Mouse (Mus musculus) olfactory bulb, adult 2 months (tissue): Measurements from ENCODE around the gene Il12b. TPM values are rescaled to one million over a fixed set of nuclear protein-coding genes. Genes with fewer than 3 reads are reported as not detected.

ENCODE experiments used
- H3K27ac ChIP-seq: fragments of 200-500 bp; 2 replicates; pipeline ENCODE4 v1.5.1; 2012; ENCODE audit warnings: low read depth, low read length; ENCODE audit not compliant: insufficient read depth
- H3K4me1 ChIP-seq: fragments of 200-500 bp; 2 replicates; pipeline ENCODE4 v1.6.1; 2012; ENCODE audit warnings: low read length; ENCODE audit not compliant: control insufficient read depth, insufficient read depth
- H3K4me3 ChIP-seq: fragments of 200-500 bp; 2 replicates; pipeline ENCODE4 v1.5.1; 2012; ENCODE audit warnings: mild to moderate bottlenecking, low read depth, low read length, moderate library complexity; ENCODE audit not compliant: insufficient read depth
- CTCF ChIP-seq: fragments of 200-500 bp; IDR thresholded peaks from 2 replicates; pipeline ENCODE4 v1.5.1; 2012; ENCODE audit warnings: low read depth, mild to moderate bottlenecking, low read length, moderate library complexity; ENCODE audit not compliant: insufficient read depth
- POLR2A ChIP-seq: fragments of 200-500 bp; IDR thresholded peaks from 2 replicates; pipeline ENCODE4 v1.6.1; 2012; ENCODE audit warnings: mild to moderate bottlenecking, low read depth, low read length, moderate library complexity; ENCODE audit not compliant: insufficient read depth
- WGBS: fragments of 180-500 bp; shearing (Covaris S2); methylation state at CpG from one replicate; pipeline ENCODE4 v1.1.7; 2018; 5-methylcytosine and 5-hydroxymethylcytosine counted together
- polyA plus RNA-seq: library from polyadenylated mRNA; stranded (reverse); fragments of >200 nt; gene quantifications from 2 replicates; pipeline ENCODE4 v1.2.4, GENCODE M21; 2012; ENCODE audit warnings: low replicate concordance; ENCODE audit not compliant: missing spikeins, insufficient read depth, insufficient read length

Il12b gene
- polyA plus RNA-seq, 1 experiment: not detected

DNA sequence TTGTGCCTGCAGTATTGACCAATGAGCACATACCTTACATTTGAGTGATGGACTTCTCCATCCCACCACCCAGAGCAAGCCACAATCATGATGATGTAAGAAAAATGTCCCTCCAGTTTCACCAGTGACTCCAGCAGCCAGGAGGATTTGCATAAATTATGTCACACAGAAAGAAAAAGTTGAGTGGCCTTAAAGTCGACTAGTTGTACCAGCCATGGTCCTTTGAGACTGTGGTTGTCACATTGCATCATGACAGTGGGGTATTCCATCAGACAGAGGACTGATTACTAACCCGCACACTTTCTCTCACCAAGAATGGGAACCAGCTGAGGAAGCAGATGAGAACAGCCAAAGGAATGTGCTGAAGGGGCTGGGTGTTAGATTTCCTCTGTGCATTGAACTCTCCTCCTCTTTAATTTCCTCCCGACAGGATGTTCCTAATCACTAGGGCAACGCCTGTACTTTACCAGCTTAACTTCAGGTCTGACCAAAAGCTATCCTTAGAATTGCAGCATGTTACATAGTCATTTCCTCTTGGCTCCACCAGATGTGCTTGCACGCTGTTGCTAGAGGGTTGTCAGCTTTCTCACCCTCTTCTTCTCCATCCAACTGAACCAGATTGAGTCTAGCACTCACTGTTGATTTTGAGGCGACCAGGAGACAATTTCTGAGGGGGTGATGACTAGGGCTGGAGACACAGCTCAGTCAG is 9.7 kb upstream of the Il12b start:
- Histone ChIP-seq H3K4me3 (no peak overlapping the region), H3K27ac (no peak overlapping the region), H3K4me1 (no peaks in the 10 kb centered on the region)
- no peak for TF ChIP-seq CTCF
- no peak for TF ChIP-seq POLR2A
- 40% methylated on average over 6 of the region's 6 CpGs for WGBS

DNA sequence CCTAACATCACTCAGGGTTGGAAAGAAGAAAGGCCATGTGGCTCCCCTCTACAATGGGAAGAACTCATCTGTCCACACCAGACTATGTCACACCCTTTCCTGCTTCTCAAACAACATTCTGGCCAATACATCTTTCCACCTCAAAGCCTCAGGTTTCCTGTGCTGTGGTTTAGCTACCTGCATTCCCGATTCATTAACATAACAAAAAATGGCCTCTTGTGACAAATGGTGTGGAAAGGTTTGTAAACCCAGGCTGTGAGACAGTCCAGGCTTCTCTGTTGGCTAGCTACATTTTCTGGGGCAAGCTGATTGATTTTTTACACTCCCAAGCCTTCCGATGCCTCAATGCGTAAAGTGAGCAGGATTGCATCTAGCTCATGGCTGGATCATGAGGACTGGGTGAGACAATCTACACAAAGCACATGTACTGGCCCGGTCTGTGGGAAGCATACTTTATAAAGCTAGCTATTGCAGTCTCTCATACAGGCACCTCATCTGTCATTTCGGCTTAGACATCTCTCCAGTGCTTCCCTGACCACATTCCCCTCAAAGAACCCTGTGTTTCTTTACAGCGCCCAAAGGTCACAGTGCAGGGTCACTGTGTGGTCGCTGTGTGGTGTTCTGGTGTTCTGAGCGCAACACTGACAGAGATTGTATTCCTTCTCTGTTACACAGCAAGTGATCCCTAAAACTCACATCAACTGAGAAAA is 6.6 kb upstream of the Il12b start:
- no peak overlapping the region for H3K27ac ChIP-seq
- WGBS: 90% methylated on average over 8 of the region's 8 CpGs

DNA sequence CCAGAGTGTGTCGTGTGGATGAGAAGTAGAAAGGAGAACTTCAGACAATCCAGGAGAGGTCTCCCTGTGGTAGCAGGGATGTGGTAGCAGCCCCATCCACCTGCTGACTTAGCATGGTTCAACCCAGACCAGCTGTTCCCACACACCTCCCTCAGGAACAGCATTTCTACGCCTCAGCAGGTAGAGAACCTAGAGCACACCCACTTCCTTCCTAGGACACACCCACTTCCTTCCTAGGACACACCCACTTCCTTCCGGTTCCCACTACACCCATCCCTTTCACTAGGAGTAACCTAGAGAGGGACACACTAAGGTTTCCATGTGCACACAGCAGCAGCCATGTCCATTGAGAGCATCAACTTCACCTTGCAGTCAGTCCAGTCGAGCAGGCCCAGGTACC is 4.5 kb upstream of the Il12b start:
- Histone ChIP-seq H3K27ac (no peak overlapping the region), H3K4me1 (peaks cover 4% of the 10 kb centered on the region; the same call in 1 of the 2 replicates), H3K4me3 (no peak overlapping the region)
- WGBS: 92% methylated on average over 4 of the region's 4 CpGs
- TF ChIP-seq CTCF (no peak), POLR2A (no peak)

More for the DNA sequence above, 6.6 kb upstream of the Il12b start:
- no peaks in the 10 kb centered on the region for H3K4me1 ChIP-seq
- no peak for TF ChIP-seq CTCF
- TF ChIP-seq POLR2A: no peak
- no peak overlapping the region for H3K4me3 ChIP-seq

DNA sequence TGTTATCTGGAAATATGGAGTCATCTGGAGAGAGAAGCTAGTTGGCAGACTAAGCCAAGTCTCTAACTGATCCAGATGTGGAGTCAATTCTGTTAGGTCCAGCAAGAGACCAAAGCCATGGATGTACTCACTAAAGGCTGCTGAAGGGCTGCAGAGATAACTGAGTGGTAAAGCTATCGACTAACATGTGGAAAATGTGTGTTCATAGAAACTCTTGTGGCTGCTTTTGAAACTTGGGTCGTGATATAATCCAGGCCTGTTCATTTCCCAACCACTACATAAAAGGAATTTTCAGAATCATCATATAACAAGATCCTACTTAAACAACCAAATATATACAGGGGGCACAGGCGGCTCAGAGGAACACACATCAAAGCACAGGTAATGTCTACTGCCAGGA is 2.3 kb upstream of the Il12b start:
- TF ChIP-seq CTCF (no peak), POLR2A (no peak)
- 95% methylated on average over 3 of the region's 3 CpGs for WGBS
- H3K4me1 ChIP-seq: peaks cover 4% of the 10 kb centered on the region; the same call in 1 of the 2 replicates
- H3K4me3 ChIP-seq: no peak overlapping the region
- H3K27ac ChIP-seq: no peak overlapping the region

DNA sequence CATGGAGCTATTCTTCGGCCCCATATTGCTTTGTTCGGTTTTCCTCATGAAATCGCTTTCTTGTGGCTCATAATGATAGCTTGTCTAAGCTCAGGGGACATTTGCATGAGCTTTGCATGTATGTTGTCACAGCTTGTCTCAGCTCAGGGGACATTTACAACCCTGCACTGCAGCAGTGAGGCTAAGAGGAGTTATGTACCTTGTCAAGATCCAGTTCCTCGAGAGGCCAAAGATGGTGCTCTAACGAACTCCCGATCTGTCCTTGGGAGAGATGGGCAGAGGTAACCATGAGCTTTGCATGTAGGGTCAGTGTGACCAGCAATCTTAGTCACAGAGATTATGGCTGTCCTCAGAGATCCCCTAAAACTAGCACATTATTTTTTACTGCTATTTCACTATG is 1.5 kb upstream of the Il12b start:
- WGBS: 80% methylated on average over 6 of the region's 6 CpGs
- Histone ChIP-seq H3K4me1 (peaks cover 4% of the 10 kb centered on the region; the same call in 1 of the 2 replicates), H3K4me3 (no peak overlapping the region), H3K27ac (no peak overlapping the region)
- no peak for TF ChIP-seq POLR2A
- no peak for TF ChIP-seq CTCF

DNA sequence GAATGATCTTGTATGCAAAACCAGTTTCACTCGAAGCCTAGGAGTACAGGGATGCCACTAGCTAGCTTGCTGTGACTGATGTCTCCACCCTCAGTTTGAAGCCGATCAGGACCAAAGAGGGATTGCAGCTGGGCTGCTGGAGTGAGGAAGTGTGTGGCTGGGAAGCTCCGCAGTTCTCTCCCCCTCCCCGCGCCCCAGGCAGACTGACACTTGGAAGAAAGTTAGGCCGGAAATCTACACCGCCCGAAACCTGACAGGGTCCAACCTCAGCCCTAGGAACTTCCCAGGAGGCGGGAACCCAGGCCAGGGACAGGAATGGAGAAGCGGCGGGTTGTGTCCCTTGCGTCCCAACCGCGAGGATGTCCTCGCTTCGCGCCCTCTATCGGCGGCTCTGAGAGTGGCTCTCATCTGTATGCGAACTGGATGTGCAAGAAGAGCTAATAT is 1.1 kb upstream of the Il12b start:
- TF ChIP-seq CTCF: peak; percentile 74
- no peak for TF ChIP-seq POLR2A
- Histone ChIP-seq H3K4me3 (peak overlapping the region; percentile 26), H3K27ac (no peak overlapping the region), H3K4me1 (peaks cover 4% of the 10 kb centered on the region; the same call in 1 of the 2 replicates)
- 2% methylated on average over 20 of the region's 20 CpGs for WGBS

DNA sequence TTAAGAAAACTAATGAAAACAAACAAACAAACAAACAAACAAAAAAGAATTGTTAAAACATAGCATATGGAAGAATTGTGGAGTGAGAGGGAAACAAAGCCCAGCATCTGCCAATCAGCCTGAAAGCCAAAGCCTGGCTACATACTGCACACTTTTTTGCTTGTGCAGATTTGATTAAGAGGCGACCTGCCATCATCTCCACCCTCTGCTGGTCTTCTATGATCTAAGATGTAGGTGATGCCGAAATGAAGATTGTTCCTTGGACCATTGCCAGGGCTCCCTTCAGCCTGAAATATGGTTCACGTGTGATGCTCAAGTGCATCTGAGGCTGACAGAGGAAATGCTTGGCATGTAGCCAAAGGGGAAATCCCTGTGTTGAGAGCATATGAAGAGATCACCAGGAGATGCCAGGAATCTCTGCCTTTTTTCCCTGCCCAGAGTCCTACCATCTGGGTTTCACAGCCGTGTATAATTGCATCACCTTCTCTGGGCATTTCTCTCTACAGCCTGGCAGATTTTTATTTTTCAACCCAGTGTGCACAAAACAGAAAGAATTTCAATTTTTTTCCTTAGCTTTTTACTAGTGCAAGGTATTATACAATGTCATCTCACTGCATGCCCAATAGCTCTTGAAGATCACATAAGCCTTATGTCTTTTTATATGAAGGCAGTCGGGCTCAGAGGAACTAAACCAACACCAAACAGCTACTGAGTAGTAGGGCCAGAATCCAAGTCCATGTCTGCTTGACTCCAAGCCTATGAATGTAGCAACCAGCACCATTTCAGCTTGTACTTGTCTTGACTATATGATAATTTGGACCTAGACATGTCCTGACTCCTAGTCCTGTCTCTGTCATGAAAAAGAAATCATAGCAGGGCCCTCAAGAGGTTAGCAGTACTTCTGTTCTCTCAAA is 2.0 kb downstream of the Il12b start:
- H3K4me1 ChIP-seq: peaks cover 4% of the 10 kb centered on the region; the same call in 1 of the 2 replicates
- WGBS: 68% methylated on average over 5 of the region's 5 CpGs
- TF ChIP-seq CTCF: no peak
- TF ChIP-seq POLR2A: no peak

DNA sequence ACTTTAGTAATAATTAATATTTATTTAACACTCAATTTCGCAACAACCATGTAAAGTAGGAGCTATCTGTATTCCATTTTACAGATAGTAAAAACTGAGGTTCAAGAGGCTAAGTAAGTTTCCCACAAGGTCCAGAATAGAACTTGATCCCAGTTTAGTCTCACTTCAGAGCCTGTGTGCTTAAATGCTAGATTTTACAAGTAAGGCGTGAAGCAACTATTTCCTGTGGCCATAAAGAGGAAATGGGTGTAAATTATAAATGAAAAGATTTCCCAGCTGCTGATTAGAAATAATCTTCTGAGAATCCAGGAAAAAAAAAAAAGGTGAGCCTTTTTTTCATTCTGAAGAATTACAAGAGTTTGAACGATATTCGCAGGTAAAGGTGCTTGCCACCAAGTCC is 5.2 kb downstream of the Il12b start:
- Histone ChIP-seq H3K4me3 (no peak overlapping the region), H3K27ac (no peak overlapping the region), H3K4me1 (no peaks in the 10 kb centered on the region)
- 87% methylated on average over 4 of the region's 4 CpGs for WGBS
- TF ChIP-seq CTCF (no peak), POLR2A (no peak)

More for the DNA sequence above, 2.0 kb downstream of the Il12b start:
- Histone ChIP-seq H3K27ac (no peak overlapping the region), H3K4me3 (no peak overlapping the region)

DNA sequence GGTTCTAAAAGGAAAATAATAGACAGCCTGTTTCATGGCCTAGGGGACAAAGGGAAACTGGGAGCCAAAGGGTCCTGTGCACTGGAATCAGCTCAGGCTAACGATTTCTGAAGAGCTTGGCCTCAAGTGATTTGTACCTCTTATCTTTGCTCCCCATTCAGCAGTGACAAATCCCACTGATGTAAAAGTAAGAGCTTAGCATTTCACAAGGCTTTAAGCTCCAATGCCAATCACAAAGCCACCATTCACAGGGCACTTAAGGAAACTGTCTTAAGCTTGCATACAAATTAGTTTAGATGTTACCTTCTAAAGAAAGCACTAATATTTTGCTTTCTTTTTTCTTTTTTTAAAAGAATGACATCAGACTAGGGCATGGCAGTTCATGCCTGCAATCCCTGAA is 6.1 kb downstream of the Il12b start:
- WGBS: 50% methylated on average over 1 of the region's 1 CpGs
- no peak overlapping the region for H3K27ac ChIP-seq

More for the DNA sequence above, 6.1 kb downstream of the Il12b start:
- H3K4me3 ChIP-seq: no peak overlapping the region
- TF ChIP-seq CTCF (no peak), POLR2A (no peak)
- no peaks in the 10 kb centered on the region for H3K4me1 ChIP-seq
